Mouse (Mus musculus) stomach, postnatal 0 days (tissue): ENCODE measurements around the gene Bmp7.

Experiments
- CTCF ChIP-seq: IDR thresholded peaks from 2 replicates; pipeline ENCODE4 v1.5.1; 2016; ENCODE audit warnings: antibody characterized with exemption, low read depth, mild to moderate bottlenecking, moderate library complexity
- EP300 ChIP-seq: optimal IDR thresholded peaks from 2 replicates; pipeline ENCODE3; 2016; ENCODE audit warnings: antibody characterized with exemption

DNA sequence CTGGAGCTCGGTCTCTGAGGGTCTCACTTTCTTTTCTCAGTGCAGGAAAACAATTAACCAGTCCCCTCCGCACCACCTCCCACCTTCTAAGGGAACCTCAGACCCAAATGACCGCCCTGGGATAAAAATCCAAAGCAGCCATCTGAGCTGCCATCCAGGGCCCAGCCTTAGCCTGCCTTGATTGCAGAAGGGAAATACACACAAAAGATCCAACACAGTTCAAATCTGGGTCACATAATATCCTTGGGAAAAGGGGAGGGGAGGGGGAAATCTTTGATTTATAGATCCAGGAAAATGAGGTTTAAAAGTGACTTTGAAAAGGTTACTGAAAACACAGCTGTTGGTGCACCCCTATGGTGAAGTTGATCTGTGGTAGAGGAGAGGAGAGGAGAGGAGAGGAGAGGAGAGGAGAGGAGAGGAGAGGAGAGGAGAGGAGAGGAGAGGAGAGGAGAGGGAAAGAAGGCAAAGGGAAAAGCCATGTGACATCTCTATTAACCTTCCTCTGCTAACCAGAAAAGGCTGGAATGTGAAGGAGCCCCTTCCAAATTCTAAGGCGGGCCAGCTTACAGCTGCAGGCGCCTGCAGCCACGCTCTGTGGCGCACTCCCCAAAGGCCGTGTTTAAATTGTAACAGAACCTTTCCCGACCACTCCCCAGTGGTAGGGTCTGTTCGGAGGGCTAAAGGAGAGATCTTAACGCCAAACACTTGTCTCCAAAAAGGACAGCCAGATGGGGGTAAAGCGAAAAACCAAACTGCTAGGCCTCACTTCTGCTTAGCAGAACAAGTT, 4.2 kb downstream of the Bmp7 start:
- TF ChIP-seq EP300 (no peak), CTCF (no peak)
